Mouse (Mus musculus) bone marrow macrophage, adult 2 months (primary cell): ENCODE data around the gene Rrp7a.

ENCODE experiments used
- CTCF ChIP-seq: IDR thresholded peaks from 2 replicates; pipeline ENCODE4 v1.5.1; 2012; ENCODE audit warnings: low read depth, mild to moderate bottlenecking, low read length, moderate library complexity
- POLR2A ChIP-seq: IDR thresholded peaks from 2 replicates; pipeline ENCODE4 v1.6.1; 2012; ENCODE audit warnings: mild to moderate bottlenecking, low read depth, low read length, borderline replicate concordance

DNA sequence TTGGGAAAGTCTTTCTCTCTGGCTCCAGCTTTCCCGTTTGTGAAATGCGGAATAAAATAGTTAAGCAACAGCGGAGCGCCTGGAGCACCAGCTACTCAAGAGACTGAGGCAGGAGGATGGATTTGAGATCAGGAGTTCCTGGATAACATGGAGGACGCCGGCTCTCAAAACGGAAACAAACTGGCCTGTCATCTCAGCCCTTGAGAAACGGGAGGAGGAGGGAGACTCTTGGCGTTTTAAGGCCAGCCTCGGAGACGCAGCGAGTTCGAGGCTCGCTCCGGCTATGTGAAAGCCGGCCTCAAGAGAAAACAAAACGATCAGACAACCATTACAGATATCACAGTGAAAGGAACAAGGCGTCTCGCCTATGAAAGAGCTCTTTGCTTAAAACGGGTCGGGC lies 25.8 kb upstream of the Rrp7a start:
- TF ChIP-seq CTCF (no peak), POLR2A (no peak)
